Mouse (Mus musculus) neural tube, embryonic 12.5 days (tissue): ENCODE data around the gene Herc1. TPM values are rescaled to one million over a fixed set of nuclear protein-coding genes. Genes with fewer than 3 reads are reported as not detected.

ENCODE experiments used
- ATAC-seq: fragments of 200-750 bp; cut with Nextera tagmentation; 2 replicates; pipeline ENCODE4 v1.8.0; 2017; ENCODE audit warnings: low read depth, mild to moderate bottlenecking, moderate TSS enrichment, moderate library complexity; ENCODE audit not compliant: low FRiP score
- H3K27ac ChIP-seq: fragments of 300-500 bp; sonication (generic); 2 replicates; pipeline ENCODE4 v1.5.1; 2016
- H3K27me3 ChIP-seq: fragments of 300-500 bp; sonication (generic); replicated peaks from 2 replicates; pipeline ENCODE4 v1.6.1; 2016; ENCODE audit warnings: mild to moderate bottlenecking
- H3K36me3 ChIP-seq: fragments of 300-500 bp; sonication (generic); 2 replicates; pipeline ENCODE4 v1.6.1; 2016; ENCODE audit warnings: mild to moderate bottlenecking
- H3K4me1 ChIP-seq: fragments of 300-500 bp; sonication (generic); 2 replicates; pipeline ENCODE4 v1.6.1; 2016
- H3K4me2 ChIP-seq: fragments of 300-500 bp; sonication (generic); replicated peaks from 2 replicates; pipeline ENCODE4 v1.6.1; 2016; ENCODE audit warnings: mild to moderate bottlenecking
- H3K4me3 ChIP-seq: fragments of 300-500 bp; sonication (generic); 2 replicates; pipeline ENCODE4 v1.5.1; 2016
- H3K9ac ChIP-seq: fragments of 300-500 bp; sonication (generic); 2 replicates; pipeline ENCODE4 v1.6.1; 2016; ENCODE audit warnings: mild to moderate bottlenecking
- H3K9me3 ChIP-seq: fragments of 300-500 bp; sonication (generic); 2 replicates; pipeline ENCODE4 v1.6.1; 2016; ENCODE audit warnings: mild to moderate bottlenecking
- WGBS: fragments of 180-500 bp; shearing (Covaris S2); methylation state at CpG from one replicate; pipeline ENCODE4 v1.1.7; 2016; 5-methylcytosine and 5-hydroxymethylcytosine counted together
- polyA plus RNA-seq: library from polyadenylated mRNA; unstranded; fragments of >200 nt; fragmentation: Nextera tagmentation; extraction: Ambion mirVana; gene quantifications from 2 replicates; pipeline ENCODE4 v1.2.1, GENCODE M21; 2016

Herc1 gene
- polyA plus RNA-seq, 1 experiment from 2014 or later = 44.2 TPM

DNA sequence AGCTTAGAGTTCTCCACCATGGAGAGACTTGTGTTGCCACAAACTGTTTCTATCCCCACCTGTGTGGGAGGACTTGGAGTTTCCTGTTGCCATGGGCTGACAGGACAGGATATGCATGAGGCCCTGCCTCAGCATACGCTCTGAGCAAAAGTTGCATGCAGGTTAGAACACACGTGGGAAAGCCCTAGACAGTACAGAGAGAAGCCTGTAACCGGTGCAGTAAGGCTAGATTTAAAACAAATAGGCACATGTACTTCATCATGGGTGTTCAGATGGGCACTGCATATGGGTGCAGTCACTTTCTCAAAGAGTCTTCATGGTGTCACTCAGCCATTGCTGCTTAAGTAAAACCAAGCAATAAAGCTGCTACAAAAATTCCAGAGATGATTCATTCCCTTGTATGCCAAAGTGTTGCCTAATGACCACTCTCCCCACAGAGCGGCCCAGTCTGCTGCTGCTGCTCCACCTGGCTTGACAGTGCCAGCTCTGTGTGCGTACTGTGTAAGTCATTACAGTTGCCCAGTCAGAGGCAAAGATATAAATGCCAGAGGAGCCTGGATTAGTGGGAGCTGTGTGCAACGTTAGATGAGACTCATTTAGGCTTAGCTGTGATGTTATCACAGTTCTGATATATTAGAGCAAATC, 166.2 kb downstream of the Herc1 start:
- peaks cover 4% of the 10 kb centered on the region for H3K4me1 ChIP-seq
- no peak overlapping the region for H3K27ac ChIP-seq
- no peak overlapping the region for H3K4me2 ChIP-seq
- no peak for ATAC-seq
- H3K27me3 ChIP-seq = no peaks in the 10 kb centered on the region
- no peak overlapping the region for H3K4me3 ChIP-seq
- H3K9ac ChIP-seq = no peak overlapping the region
- H3K9me3 ChIP-seq = no peaks in the 10 kb centered on the region
- H3K36me3 ChIP-seq = peaks cover 71% of the 10 kb centered on the region
- 93% methylated on average over 6 of the region's 6 CpGs for WGBS

DNA sequence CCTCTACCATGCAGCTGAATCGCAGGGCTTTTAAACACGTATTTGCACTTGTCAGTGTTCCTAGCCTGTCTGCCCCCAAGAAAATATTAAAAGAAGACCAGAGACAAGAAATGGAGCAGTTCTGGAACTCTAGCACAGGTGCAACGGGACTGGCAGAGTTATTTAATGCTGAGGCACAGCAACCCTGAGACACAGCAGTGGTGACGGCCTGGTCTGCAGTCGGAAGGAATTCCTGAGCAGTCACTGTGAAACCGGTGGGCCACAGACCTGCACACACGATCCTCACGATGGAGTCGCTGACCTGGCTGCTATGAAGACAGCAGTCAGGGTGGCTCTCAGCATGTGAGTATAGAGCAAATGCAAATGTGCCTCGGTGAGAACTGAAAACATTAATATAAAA, 167.5 kb downstream of the Herc1 start:
- no peak for ATAC-seq
- WGBS = 90% methylated on average over 10 of the region's 10 CpGs
- peaks cover 81% of the 10 kb centered on the region for H3K36me3 ChIP-seq

DNA sequence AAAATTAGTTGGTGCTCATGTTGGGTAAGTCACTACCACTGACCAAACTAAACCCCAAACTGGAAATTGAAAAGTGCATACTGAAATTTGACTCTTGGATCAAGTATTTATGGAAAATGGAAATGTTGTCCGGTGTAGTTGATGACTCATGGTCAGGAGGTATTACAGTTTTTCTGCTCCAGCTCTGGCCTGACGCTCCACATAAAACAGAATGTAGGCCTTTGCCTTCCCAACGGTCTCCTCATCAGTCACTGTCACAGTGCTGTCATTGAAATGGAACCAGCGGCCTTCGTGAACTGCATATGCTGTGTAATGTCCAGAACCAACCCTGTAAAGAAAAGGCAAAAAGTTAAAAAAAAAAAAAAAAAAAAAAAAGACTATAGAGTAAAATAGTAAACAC, 168.0 kb downstream of the Herc1 start:
- 89% methylated on average over 5 of the region's 5 CpGs for WGBS
- no peak overlapping the region for H3K9ac ChIP-seq
- no peak overlapping the region for H3K4me3 ChIP-seq
- H3K9me3 ChIP-seq = no peaks in the 10 kb centered on the region
- H3K27me3 ChIP-seq = no peaks in the 10 kb centered on the region
- no peak overlapping the region for H3K4me2 ChIP-seq
- H3K4me1 ChIP-seq = peaks cover 4% of the 10 kb centered on the region
- peaks cover 83% of the 10 kb centered on the region for H3K36me3 ChIP-seq
- no peak overlapping the region for H3K27ac ChIP-seq
- no peak for ATAC-seq

More for the DNA sequence above, 167.5 kb downstream of the Herc1 start:
- Histone ChIP-seq H3K27me3 (no peaks in the 10 kb centered on the region), H3K4me2 (no peak overlapping the region), H3K4me1 (peaks cover 4% of the 10 kb centered on the region), H3K27ac (no peak overlapping the region), H3K4me3 (no peak overlapping the region), H3K9ac (no peak overlapping the region), H3K9me3 (no peaks in the 10 kb centered on the region)

DNA sequence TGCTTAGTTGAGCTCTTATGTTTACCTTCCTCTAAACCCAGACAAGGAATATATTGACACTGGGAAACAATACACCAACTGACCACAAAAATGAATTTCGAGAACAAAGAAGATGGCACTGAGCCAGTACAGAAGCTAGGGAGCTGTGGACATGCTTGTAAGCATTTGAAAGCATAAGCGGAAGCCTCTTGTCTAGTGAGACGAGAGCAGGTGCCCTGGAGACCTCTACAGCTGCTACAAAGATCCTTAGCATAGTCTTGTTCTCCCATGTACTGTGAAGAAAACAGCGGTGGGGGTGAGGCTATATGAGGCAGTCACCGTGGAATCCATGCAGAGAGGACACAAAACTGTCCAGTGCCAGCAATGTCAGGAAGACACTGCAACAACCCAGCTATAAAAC, 168.7 kb downstream of the Herc1 start:
- 51% methylated on average over 5 of the region's 5 CpGs for WGBS
- no peak overlapping the region for H3K4me3 ChIP-seq
- peaks cover 85% of the 10 kb centered on the region for H3K36me3 ChIP-seq
- no peak overlapping the region for H3K4me2 ChIP-seq
- H3K9ac ChIP-seq = no peak overlapping the region
- ATAC-seq = no peak
- H3K27me3 ChIP-seq = no peaks in the 10 kb centered on the region
- no peak overlapping the region for H3K27ac ChIP-seq
- H3K4me1 ChIP-seq = peaks cover 4% of the 10 kb centered on the region
- no peaks in the 10 kb centered on the region for H3K9me3 ChIP-seq

DNA sequence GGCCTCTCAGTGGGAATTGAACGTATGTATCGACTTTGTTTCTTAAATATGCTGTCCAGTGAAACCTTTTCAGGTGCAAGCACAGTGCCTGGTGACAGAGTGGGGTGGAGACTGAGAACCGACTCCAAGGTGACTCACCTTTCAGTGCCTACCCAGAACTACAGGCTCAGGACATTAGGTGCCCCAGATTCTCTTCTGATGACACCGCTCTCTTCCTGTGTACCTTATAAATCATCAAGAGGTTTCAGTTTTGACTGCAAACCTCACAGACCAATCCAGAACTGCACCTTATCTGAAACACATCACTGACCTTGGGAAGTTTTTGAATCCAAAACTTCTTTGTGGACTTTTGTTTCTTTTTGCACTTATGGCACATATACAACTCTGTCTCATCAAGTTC, 170.0 kb downstream of the Herc1 start:
- 93% methylated on average over 4 of the region's 4 CpGs for WGBS

DNA sequence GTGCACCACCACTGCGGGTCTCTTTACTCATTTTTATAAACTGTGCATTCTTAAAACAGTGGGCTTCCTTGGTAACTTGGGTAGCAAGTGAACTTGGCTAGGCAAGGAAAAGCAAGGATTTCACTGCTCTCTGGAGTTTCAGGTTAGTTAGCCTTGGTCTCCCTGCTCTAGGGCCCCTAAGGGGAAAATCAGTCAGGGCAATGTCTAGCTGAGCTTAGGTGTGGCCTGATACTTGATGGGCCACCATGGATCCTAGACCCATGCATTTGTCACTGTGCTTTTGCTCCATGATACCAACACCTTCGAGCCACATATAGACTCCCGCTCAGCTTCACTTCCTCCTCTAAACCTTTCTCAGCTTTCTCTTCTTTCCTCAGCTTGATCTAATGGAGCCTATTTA, 171.3 kb downstream of the Herc1 start:
- Histone ChIP-seq H3K36me3 (peaks cover 81% of the 10 kb centered on the region), H3K9me3 (no peaks in the 10 kb centered on the region), H3K27ac (no peak overlapping the region), H3K4me1 (peaks cover 4% of the 10 kb centered on the region), H3K27me3 (no peaks in the 10 kb centered on the region), H3K4me2 (no peak overlapping the region), H3K4me3 (no peak overlapping the region), H3K9ac (no peak overlapping the region)
- ATAC-seq = no peak
- WGBS = 96% methylated on average over 3 of the region's 3 CpGs

More for the DNA sequence above, 170.0 kb downstream of the Herc1 start:
- Histone ChIP-seq H3K27me3 (no peaks in the 10 kb centered on the region), H3K4me3 (no peak overlapping the region), H3K4me2 (no peak overlapping the region), H3K4me1 (peaks cover 4% of the 10 kb centered on the region), H3K9me3 (no peaks in the 10 kb centered on the region), H3K27ac (no peak overlapping the region), H3K9ac (no peak overlapping the region), H3K36me3 (peaks cover 82% of the 10 kb centered on the region)
- ATAC-seq = no peak

DNA sequence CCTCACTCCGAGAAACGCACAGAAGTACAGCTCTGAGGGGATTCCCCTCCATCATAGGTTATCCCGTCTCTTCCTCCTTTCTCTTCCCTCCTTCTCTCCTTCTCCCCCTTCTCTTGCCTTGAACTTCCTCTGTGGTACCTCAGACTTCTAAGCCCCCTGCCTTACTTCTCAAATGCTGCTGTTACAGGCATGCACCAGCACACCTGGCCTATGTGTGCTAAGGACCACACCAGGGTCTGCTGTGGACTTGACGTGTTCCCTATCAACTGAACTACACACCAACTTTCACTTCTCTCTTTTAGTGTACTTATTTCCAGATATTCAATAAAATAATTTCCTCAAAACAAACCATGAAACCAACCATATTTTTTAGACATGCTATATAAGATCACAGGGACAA, 192.5 kb downstream of the Herc1 start:
- Histone ChIP-seq H3K9me3 (no peaks in the 10 kb centered on the region), H3K27me3 (no peaks in the 10 kb centered on the region), H3K4me3 (no peak overlapping the region), H3K36me3 (peaks cover 69% of the 10 kb centered on the region), H3K4me1 (no peaks in the 10 kb centered on the region), H3K27ac (no peak overlapping the region), H3K4me2 (no peak overlapping the region), H3K9ac (no peak overlapping the region)
- no peak for ATAC-seq
- 85% methylated on average over 4 of the region's 4 CpGs for WGBS

Other genes starting within 250 kb of the Herc1 start
- gene Snx1, start 223.9 kb upstream of the Herc1 start, polyA plus RNA-seq = 106 and 109 TPM in 2 replicates
- 107 and 115 TPM in 2 replicates for gene Ciao2a, start 223.8 kb upstream of the Herc1 start, polyA plus RNA-seq
- gene Dapk2, start 192.2 kb upstream of the Herc1 start, polyA plus RNA-seq = 2.4 and 2.6 TPM in 2 replicates
- gene Fbxl22, start 164.1 kb downstream of the Herc1 start, polyA plus RNA-seq = 2.8 and 2.9 TPM in 2 replicates
- gene Usp3, start 242.7 kb downstream of the Herc1 start, polyA plus RNA-seq = 93.9 and 99.8 TPM in 2 replicates